ENCODE assay signal across 15 mouse cellular contexts in genomic region chr15:89465052-89465451, GRCm38 (mm10). TPM values are rescaled to one million over a fixed set of nuclear protein-coding genes. Genes with fewer than 3 reads are reported as not detected.
A peak's percentile ranks its signal among the peaks of the same experiment; 100 is the strongest.
DNase-seq lines count a peak whose midpoint lies in the region; ATAC-seq and TF ChIP-seq lines count a peak whose summit lies in the region.
"Had no signal": no experiment of that assay in that cellular context is flagged by ENCODE, and none has a peak within 500 bp of the region (broad histone marks: within the 10 kb centered on the region; RNA-seq: fewer than 3 reads in every experiment).

No protein-coding gene starts in this region.

- H3K27me3 ChIP-seq in midbrain, embryonic 12.5 days = no peaks in the 10 kb centered on the region
- no peaks in the 10 kb centered on the region for H3K27me3 ChIP-seq in midbrain, embryonic 10.5 days (ENCODE audit: low read depth, poor library complexity, severe bottlenecking)
- H3K27me3 ChIP-seq in hindbrain, embryonic 16.5 days (replicated peaks; ENCODE audit: control insufficient read depth, insufficient read depth, low read length) = no peaks in the 10 kb centered on the region
- H3K27me3 ChIP-seq in heart, adult 2 months (ENCODE audit: control insufficient read depth, insufficient read depth, low read length) = no peaks in the 10 kb centered on the region

- TF ChIP-seq EP300 in heart, adult 2 months (IDR thresholded peaks at IDR 0.05; ENCODE audit: insufficient read depth, low read depth, low read length) = no peak

- intact Hi-C loops in heart, adult 2 months (cut with DNase I) = loop anchor here (5.0 kb wide), 2 partner anchors 52 to 118 kb away; no protein-coding TSS in a partner anchor

- peaks cover 34% of the 10 kb centered on the region for H3K36me3 ChIP-seq in midbrain, embryonic 12.5 days
- H3K36me3 ChIP-seq in midbrain, embryonic 10.5 days = peaks cover 32% of the 10 kb centered on the region
- H3K36me3 ChIP-seq in hindbrain, embryonic 16.5 days (ENCODE audit: control insufficient read depth, insufficient read depth, low read length) = peaks cover 18% of the 10 kb centered on the region
- no peaks in the 10 kb centered on the region for H3K36me3 ChIP-seq in heart, adult 2 months (ENCODE audit: control insufficient read depth, insufficient read depth, low read length)

- TF ChIP-seq CTCF in heart, adult 2 months (IDR thresholded peaks at IDR 0.05) = no peak

- H3K9me3 ChIP-seq in midbrain, embryonic 12.5 days = no peaks in the 10 kb centered on the region
- H3K9me3 ChIP-seq in midbrain, embryonic 10.5 days (replicated peaks) = no peaks in the 10 kb centered on the region
- H3K9me3 ChIP-seq in hindbrain, embryonic 16.5 days (ENCODE audit: control insufficient read depth, low read length) = no peaks in the 10 kb centered on the region

- no peak overlapping the region for H3K4me2 ChIP-seq in midbrain, embryonic 12.5 days (replicated peaks)
- H3K4me2 ChIP-seq in hindbrain, embryonic 16.5 days (ENCODE audit: low read length) = no peak overlapping the region

- TF ChIP-seq POLR2A in heart, adult 2 months (IDR thresholded peaks at IDR 0.05; ENCODE audit: insufficient read depth, low read depth, low read length) = no peak

- H3K9ac ChIP-seq in midbrain, embryonic 12.5 days (replicated peaks) = no peak overlapping the region
- H3K9ac ChIP-seq in hindbrain, embryonic 16.5 days (ENCODE audit: low read depth, low read length) = no peak overlapping the region
- no peak overlapping the region for H3K9ac ChIP-seq in heart, adult 2 months (ENCODE audit: low read depth, low read length)

- peak overlapping the region; percentile 30; the same call in 1 of the 2 replicates for H3K27ac ChIP-seq in midbrain, embryonic 12.5 days (replicated peaks)
- no peak overlapping the region for H3K27ac ChIP-seq in midbrain, embryonic 10.5 days (replicated peaks)
- H3K27ac ChIP-seq in hindbrain, embryonic 16.5 days (ENCODE audit: low read depth, low read length) = no peak overlapping the region
- no peak overlapping the region for H3K27ac ChIP-seq in heart, adult 2 months
- H3K27ac ChIP-seq: layer of hippocampus, adult 2 months had no signal

- no peaks in the 10 kb centered on the region for H3K79me2 ChIP-seq in heart, adult 2 months (replicated peaks; ENCODE audit: control insufficient read depth, insufficient read depth, low read length)

- DNase-seq in cerebellum, adult 18-20 months = peak; percentile 36 to 43
- DNase-seq in cerebellum, adult 8-10 months = no peak
- no peak for DNase-seq in midbrain, embryonic 10.5 days (ENCODE audit: low spot score)
- peak; percentile 52 for DNase-seq in retina, postnatal 7 days (ENCODE audit: low read depth, low spot score)
- DNase-seq in heart, adult 2 months = no peak
- DNase-seq in spleen, adult 12 weeks (ENCODE audit: low spot score) = no peak
- DNase-seq: gastrocnemius, postnatal 36 days; heart, postnatal 10 days; kidney, adult 2 months; lung, adult 2 months had no signal

- peak; percentile 42; the same call in 1 of the 2 replicates for ATAC-seq in midbrain, embryonic 12.5 days (ENCODE audit: low FRiP score, low read depth)
- ATAC-seq in hindbrain, embryonic 16.5 days = peak; percentile 50

- no peak overlapping the region for H3K4me3 ChIP-seq in midbrain, embryonic 12.5 days
- H3K4me3 ChIP-seq in midbrain, embryonic 10.5 days = no peak overlapping the region
- H3K4me3 ChIP-seq in hindbrain, embryonic 16.5 days (ENCODE audit: low read length) = no peak overlapping the region
- no peak overlapping the region for H3K4me3 ChIP-seq in heart, adult 2 months
- H3K4me3 ChIP-seq: layer of hippocampus, adult 2 months had no signal

- peaks cover 5% of the 10 kb centered on the region; the same call in 1 of the 2 replicates for H3K4me1 ChIP-seq in midbrain, embryonic 12.5 days
- peaks cover 4% of the 10 kb centered on the region; the same call in 1 of the 2 replicates for H3K4me1 ChIP-seq in midbrain, embryonic 10.5 days
- H3K4me1 ChIP-seq in hindbrain, embryonic 16.5 days (ENCODE audit: control insufficient read depth, insufficient read depth, low read depth, low read length) = no peaks in the 10 kb centered on the region
- H3K4me1 ChIP-seq in heart, adult 2 months (ENCODE audit: control insufficient read depth, insufficient read depth, low read length) = no peaks in the 10 kb centered on the region

- 3% methylated on average over 1 of the region's 1 CpGs for WGBS in midbrain, embryonic 12.5 days
- 9% methylated on average over 1 of the region's 1 CpGs for WGBS in midbrain, embryonic 10.5 days
- 4% methylated on average over 1 of the region's 1 CpGs for WGBS in hindbrain, embryonic 16.5 days
- WGBS in heart, adult 2 months = 10% methylated on average over 1 of the region's 1 CpGs

RNA-seq across cellular contexts. Expression of gene Mapk8ip2, which starts 11.3 kb away (rescaled TPM):
- 54.9 and 58.7 TPM in 2 replicates for polyA plus RNA-seq in midbrain, embryonic 12.5 days (2016; fragmentation: Nextera tagmentation; extraction: Ambion mirVana)
- polyA plus RNA-seq in midbrain, embryonic 10.5 days (2016; fragmentation: Nextera tagmentation; extraction: Ambion mirVana) = 26.4 and 38.3 TPM in 2 replicates
- 84.5 and 88.1 TPM in 2 replicates for polyA plus RNA-seq in hindbrain, embryonic 16.5 days (2015; fragmentation: Nextera tagmentation; extraction: Ambion mirVana)
- under 1 TPM in 1 of 2 experiments, not detected in 1; 0.16 TPM for total RNA-seq in heart, adult 2 months (2021)
- polyA plus RNA-seq in heart, adult 2 months (2012; rRNA removed) = 0.18 and 0.29 TPM in 2 replicates

RNA-seq across cellular contexts. Expression of gene Arsa, which starts 12.2 kb away (rescaled TPM):
- 13.7 and 14.1 TPM in 2 replicates for polyA plus RNA-seq in midbrain, embryonic 12.5 days (2016; fragmentation: Nextera tagmentation; extraction: Ambion mirVana)
- 13.5 and 14.0 TPM in 2 replicates for polyA plus RNA-seq in midbrain, embryonic 10.5 days (2016; fragmentation: Nextera tagmentation; extraction: Ambion mirVana)
- 35.4 and 37.3 TPM in 2 replicates for polyA plus RNA-seq in hindbrain, embryonic 16.5 days (2015; fragmentation: Nextera tagmentation; extraction: Ambion mirVana)
- 10 to 100 TPM; 11.1 to 13.5 TPM for total RNA-seq in heart, adult 2 months (2021)
- 19.5 and 22.1 TPM in 2 replicates for polyA plus RNA-seq in heart, adult 2 months (2012; rRNA removed)

RNA-seq across cellular contexts. Expression of gene Shank3, which starts 34.4 kb away (rescaled TPM):
- polyA plus RNA-seq in midbrain, embryonic 12.5 days (2016; fragmentation: Nextera tagmentation; extraction: Ambion mirVana) = 6.9 and 8.0 TPM in 2 replicates
- polyA plus RNA-seq in midbrain, embryonic 10.5 days (2016; fragmentation: Nextera tagmentation; extraction: Ambion mirVana) = 2.1 and 2.6 TPM in 2 replicates
- polyA plus RNA-seq in hindbrain, embryonic 16.5 days (2015; fragmentation: Nextera tagmentation; extraction: Ambion mirVana) = 7.7 and 8.4 TPM in 2 replicates
- 10 to 100 TPM; 44.3 to 52.2 TPM for total RNA-seq in heart, adult 2 months (2021)
- 29.6 and 31.0 TPM in 2 replicates for polyA plus RNA-seq in heart, adult 2 months (2012; rRNA removed)

RNA-seq across cellular contexts. Expression of gene Chkb, which starts 35.3 kb away (rescaled TPM):
- 67.5 and 68.0 TPM in 2 replicates for polyA plus RNA-seq in midbrain, embryonic 12.5 days (2016; fragmentation: Nextera tagmentation; extraction: Ambion mirVana)
- polyA plus RNA-seq in midbrain, embryonic 10.5 days (2016; fragmentation: Nextera tagmentation; extraction: Ambion mirVana) = 44.1 and 53.4 TPM in 2 replicates
- 82.1 and 85.6 TPM in 2 replicates for polyA plus RNA-seq in hindbrain, embryonic 16.5 days (2015; fragmentation: Nextera tagmentation; extraction: Ambion mirVana)
- 10 to 100 TPM; 46.8 to 48.2 TPM for total RNA-seq in heart, adult 2 months (2021)
- polyA plus RNA-seq in heart, adult 2 months (2012; rRNA removed) = 81.3 and 91.7 TPM in 2 replicates

RNA-seq across cellular contexts. Expression of gene Gm44502, which starts 35.6 kb away (rescaled TPM):
- polyA plus RNA-seq in midbrain, embryonic 12.5 days (2016; fragmentation: Nextera tagmentation; extraction: Ambion mirVana) = not detected in 2 replicates
- 0.20 TPM in 1 of 2 replicates, not detected in the other for polyA plus RNA-seq in midbrain, embryonic 10.5 days (2016; fragmentation: Nextera tagmentation; extraction: Ambion mirVana)
- 0.11 TPM in 1 of 2 replicates, not detected in the other for polyA plus RNA-seq in hindbrain, embryonic 16.5 days (2015; fragmentation: Nextera tagmentation; extraction: Ambion mirVana)
- 1 to 10 TPM; 5.5 to 9.5 TPM for total RNA-seq in heart, adult 2 months (2021)
- 2.1 and 2.5 TPM in 2 replicates for polyA plus RNA-seq in heart, adult 2 months (2012; rRNA removed)
- polyA plus RNA-seq: limb, embryonic 11.5 days; lung, adult 2 months; stomach, embryonic 14.5 days had no signal

Comparison
In these comparisons a context has a peak if more than half of its experiments do, and no peak if none do; other contexts are left out.
1. DNase-seq: peak in cerebellum, adult 18-20 months (2 of 2) and retina, postnatal 7 days (single experiment); none in cerebellum, adult 8-10 months (single experiment), midbrain, embryonic 10.5 days (single experiment), heart, adult 2 months (0 of 2) and spleen, adult 12 weeks (single experiment).
2. RNA of gene Mapk8ip2, which starts 11.3 kb away (polyA plus RNA-seq): 84.5 to 88.1 TPM in hindbrain, embryonic 16.5 days, 54.9 to 58.7 TPM in midbrain, embryonic 12.5 days and 26.4 to 38.3 TPM in midbrain, embryonic 10.5 days; 0.18 to 0.29 TPM in heart, adult 2 months; every median in the first group is over 10 times any median in the second.